Mouse (Mus musculus) ES-CJ7 (cell line): ENCODE data around the gene Mafg.

ENCODE experiments used
- DNase-seq: peaks from one replicate; pipeline ENCODE4 v3.0.0; 2011; ENCODE audit warnings: low read depth, low spot score

Gene Mafg

DNA sequence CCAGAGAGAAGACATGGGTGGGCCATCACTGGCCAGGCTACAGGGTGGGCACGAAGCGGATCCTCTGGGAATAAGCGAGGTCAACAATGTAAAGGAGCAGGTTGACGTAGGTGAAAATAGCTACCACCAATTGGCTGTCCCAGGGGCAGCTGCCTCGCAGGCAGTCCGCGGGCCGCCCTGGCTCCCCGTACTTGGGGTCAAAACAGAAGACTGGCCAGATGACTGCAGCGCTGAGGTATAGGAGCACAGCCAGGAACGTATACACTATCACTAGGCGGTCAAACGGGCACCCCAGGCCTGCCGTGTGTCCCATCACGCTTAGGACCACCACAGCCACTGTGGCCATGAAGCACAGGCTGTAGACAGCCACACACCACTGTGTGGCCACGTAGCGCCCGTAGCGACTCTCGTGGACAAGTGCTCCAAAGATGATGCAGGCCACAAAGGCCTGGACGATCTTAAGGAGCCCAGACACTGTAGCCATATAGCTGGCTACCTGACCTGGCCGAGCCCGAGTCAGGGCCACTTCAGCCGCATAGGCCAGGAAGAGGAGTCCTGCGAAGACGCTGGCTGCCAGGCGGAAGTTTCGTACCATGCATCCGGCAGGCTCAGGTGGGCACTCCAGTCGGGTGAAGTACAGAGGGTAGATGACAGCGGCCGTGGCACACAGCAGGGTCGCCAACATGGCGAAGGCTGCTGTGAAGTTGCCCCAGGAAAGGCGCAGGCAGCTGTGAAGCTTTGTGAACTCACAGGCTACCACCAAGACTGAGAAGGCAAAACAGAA is 13.8 kb upstream of the Mafg start:
- DNase-seq: no peak

DNA sequence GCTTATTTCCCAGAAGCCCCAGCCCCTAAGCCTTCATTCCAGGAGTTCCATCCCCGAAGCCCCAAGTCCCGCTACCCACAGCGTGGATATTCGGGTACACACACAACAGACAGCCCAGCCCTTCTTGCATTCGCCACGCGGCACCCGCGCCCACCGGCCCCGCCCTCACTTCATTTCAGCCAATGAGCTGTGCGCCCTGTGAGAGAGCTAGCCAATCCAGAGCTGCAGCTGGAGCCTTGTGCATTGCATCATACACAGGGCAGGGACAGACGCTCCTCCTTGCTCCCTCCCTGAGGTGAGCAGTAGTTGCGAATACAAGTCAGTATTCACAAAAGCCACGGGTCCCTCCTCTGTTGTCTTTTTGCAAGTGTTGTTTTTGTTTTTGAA is 10.2 kb upstream of the Mafg start, which contains the start of gene Pycr1:
Gene Pycr1, minus strand, starts transcription at position 169 of the 387 bp plus-strand sequence.
- DNase-seq: peak; percentile 97

- DNase-seq: no peak
Observed at GRCm38 (mm10) chr11:120642939-120643600, 9.7 kb upstream of the Mafg start.

- no peak for DNase-seq
Observed at GRCm38 (mm10) chr11:120641869-120642268, 8.5 kb upstream of the Mafg start.

GRCm38 (mm10) chr11:120641255-120641654 is 7.9 kb upstream of the Mafg start:
- DNase-seq: no peak

GRCm38 (mm10) chr11:120634810-120635209 is 1.4 kb upstream of the Mafg start:
- no peak for DNase-seq

GRCm38 (mm10) chr11:120632559-120633519 is 561 bp downstream of the Mafg start:
- peak; percentile 72 for DNase-seq

GRCm38 (mm10) chr11:120631726-120632448 is 1.5 kb downstream of the Mafg start:
- DNase-seq: no peak

- DNase-seq: no peak
Observed at GRCm38 (mm10) chr11:120630881-120631725, 2.3 kb downstream of the Mafg start.

GRCm38 (mm10) chr11:120630401-120630871 is 3.0 kb downstream of the Mafg start:
- DNase-seq: no peak

DNA sequence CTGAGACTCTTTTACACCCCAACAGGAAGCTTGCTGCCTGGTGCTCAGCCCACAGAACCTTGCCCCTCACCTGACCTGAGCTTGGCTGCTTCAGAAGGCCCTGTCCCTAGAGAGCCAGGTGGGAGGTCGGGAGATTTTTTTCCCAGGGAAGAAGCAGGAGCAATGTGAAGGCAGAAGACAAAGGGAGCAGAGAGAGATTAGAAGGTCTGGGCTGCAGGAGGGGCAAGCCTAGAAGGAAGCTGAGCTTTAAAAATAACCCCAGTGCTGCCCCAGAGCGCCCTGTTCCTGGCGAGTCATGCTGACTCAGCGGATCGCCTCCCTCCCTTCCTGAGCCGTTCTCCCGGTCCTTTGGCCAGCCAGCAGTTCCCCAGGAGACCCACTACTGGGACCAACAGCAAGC is 3.5 kb downstream of the Mafg start:
- no peak for DNase-seq

- no peak for DNase-seq
Observed at GRCm38 (mm10) chr11:120629341-120629730, 4.1 kb downstream of the Mafg start.

DNA sequence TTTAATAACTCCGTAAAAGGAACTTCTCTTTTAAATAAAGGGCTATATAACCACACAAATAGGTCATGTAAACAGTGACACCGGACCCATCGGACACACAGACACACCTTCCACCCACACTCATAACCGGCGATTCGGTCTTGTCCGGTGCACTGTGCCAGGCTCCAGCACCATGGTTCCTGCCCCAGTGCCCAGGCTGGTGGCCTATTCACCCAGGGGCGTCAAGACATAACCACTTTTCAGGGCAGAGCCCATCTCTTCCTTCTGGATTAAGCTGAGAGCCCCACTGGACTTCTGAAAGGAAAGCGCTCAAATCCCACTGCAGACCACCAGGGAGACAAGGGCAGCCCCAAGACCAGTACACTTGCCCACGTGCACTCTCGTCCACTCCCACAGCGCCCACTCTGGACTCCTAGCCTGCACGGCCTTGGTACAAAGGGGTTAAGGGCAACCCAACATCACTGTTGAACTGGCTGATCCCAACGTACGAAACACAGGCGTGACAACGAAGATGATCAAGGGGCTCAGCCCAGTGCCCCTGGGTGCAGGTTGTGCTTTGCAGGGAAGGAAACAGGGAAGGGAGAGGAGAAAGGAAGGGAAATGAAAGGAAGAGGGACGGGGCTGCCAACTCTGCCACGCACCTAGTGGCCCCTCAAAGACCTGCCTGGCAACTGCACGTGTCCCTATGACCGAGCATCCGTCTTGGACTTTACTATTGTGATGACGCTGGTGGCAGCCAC is 4.6 kb downstream of the Mafg start:
- no peak for DNase-seq

- no peak for DNase-seq
Observed at GRCm38 (mm10) chr11:120627468-120628300, 5.7 kb downstream of the Mafg start.

- no peak for DNase-seq
Observed at GRCm38 (mm10) chr11:120626785-120627467, 6.5 kb downstream of the Mafg start.

DNA sequence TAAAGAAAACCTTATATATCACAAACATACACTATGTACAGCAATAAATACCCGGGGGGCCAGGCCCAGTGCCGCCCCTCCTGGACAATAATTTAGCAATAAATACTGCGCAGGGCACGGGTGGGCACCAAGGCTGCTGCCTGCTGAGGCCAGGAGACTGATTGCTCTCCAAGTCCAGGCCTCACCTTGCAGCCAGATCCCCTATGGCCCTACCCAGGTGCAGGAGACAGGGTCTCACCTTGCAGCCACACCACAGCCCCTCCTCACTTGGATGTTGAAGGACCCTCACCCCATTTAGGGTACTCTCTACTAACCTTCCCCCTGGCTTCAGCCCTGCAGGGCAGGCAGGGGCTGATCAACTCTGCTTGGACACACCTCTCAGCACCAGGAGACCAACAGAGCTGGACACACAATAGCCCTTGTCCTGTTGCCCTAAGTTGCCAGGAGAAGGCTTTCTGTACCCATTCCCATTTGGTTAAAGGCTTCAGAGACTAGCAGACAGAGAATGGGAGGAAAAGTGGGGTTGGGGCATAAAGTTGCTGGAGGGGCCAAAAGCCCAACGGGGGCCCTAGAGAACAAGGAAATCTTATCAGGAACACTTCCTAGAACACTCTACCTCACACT is 8.1 kb downstream of the Mafg start, which contains the start of gene Sirt7:
Gene Sirt7, minus strand, starts transcription at position 89 of the 624 bp plus-strand sequence.
- DNase-seq: no peak

GRCm38 (mm10) chr11:120624680-120625111 is 8.7 kb downstream of the Mafg start:
- DNase-seq: peak; percentile 81
